Mouse (Mus musculus): ENCODE measurements around the gene H6pd.
A peak's percentile ranks its signal among the peaks of the same experiment; 100 is the strongest.

DNA sequence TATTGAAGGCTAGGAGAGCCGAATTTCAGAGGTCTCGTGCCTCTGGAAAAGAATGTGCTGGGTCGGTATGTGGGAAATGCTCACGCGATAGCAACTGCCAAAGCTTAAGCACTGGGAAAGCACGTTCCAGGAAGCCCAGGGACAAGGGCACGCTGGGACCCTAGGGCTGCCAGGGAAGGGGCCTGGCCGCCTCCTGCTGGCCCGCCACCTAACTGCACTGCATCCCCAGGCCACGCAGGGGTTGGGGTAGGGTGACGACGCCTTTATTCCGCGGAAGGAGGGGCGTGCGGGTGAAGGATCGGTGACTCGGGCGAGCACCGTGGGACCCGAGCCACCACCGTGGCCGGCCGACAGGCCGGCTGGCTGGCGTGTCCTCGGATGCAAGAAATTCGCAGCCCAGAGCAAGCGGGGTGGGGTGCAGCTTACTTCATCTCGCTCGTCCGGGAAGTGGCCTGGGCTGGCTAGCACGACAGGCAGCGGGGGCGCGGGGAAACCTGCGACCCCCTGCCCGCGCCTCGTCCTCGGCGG is 434 bp downstream of the H6pd start:
- TF ChIP-seq SIN3A (IDR thresholded peaks at IDR 0.05; ENCODE audit: low read length) (peak; percentile 73; the same call in 1 of the 2 replicates), ZC3H11A (IDR thresholded peaks at IDR 0.05; ENCODE audit: low read depth, low read length) (no peak), POLR2AphosphoS2 (IDR thresholded peaks at IDR 0.05; ENCODE audit: low read length) (no peak)
